Mouse (Mus musculus): Measurements from ENCODE around the gene Asprv1.

Asprv1 gene

GRCm38 (mm10) chr6:86665560-86666307 is 37.8 kb downstream of the Asprv1 start:
- DNase-seq (ENCODE audit: low read depth, low spot score) = no peak

GRCm38 (mm10) chr6:86667061-86667460 is 39.1 kb downstream of the Asprv1 start:
- DNase-seq (ENCODE audit: low read depth, low spot score) = no peak

GRCm38 (mm10) chr6:86668580-86669239 is 40.7 kb downstream of the Asprv1 start, which contains the start of gene Mxd1:
Gene Mxd1 (minus strand): TSS chr6:86669161.
- DNase-seq (ENCODE audit: low read depth, low spot score) = no peak

- DNase-seq (ENCODE audit: low read depth, low spot score) = peak; percentile 99
These were observed 41.3 kb downstream of the Asprv1 start for GRCm38 (mm10) chr6:86669240-86669727.

- peak; percentile 77 for DNase-seq (ENCODE audit: low read depth, low spot score)
These were observed 42.9 kb downstream of the Asprv1 start for GRCm38 (mm10) chr6:86670873-86671272.

GRCm38 (mm10) chr6:86678341-86678740 is 50.4 kb downstream of the Asprv1 start:
- no peak for DNase-seq (ENCODE audit: low read depth, low spot score)
